Mouse (Mus musculus): ENCODE measurements around the gene Pml. TPM values are rescaled to one million over a fixed set of nuclear protein-coding genes. Genes with fewer than 3 reads are reported as not detected.

Pml gene
- polyA plus RNA-seq, 1 experiment from 2014 or later: 6.4 TPM

- DNase-seq (ENCODE audit: low spot score): no peak
- Histone ChIP-seq H3K27me3 (replicated peaks; ENCODE audit: insufficient read depth, low read length) (no peaks in the 10 kb centered on the region), H3K4me3 (ENCODE audit: low read depth, low read length) (no peak overlapping the region), H3K4me2 (replicated peaks; ENCODE audit: low read depth, low read length) (no peak overlapping the region), H3K9me3 (ENCODE audit: low read length) (no peaks in the 10 kb centered on the region), H3K36me3 (ENCODE audit: insufficient read depth, low read length) (peaks cover 10% of the 10 kb centered on the region; the same call in 1 of the 2 replicates), H3K9ac (replicated peaks; ENCODE audit: low read depth) (no peak overlapping the region), H3K4me1 (ENCODE audit: insufficient read depth, low read depth, low read length) (peaks cover 10% of the 10 kb centered on the region; the same call in 1 of the 2 replicates), H3K27ac (ENCODE audit: low read length) (no peak overlapping the region)
- no peak for TF ChIP-seq EP300 (IDR thresholded peaks at IDR 0.05)
- TF ChIP-seq CTCF (IDR thresholded peaks at IDR 0.05): no peak
- WGBS: 90% methylated on average over 3 of the region's 3 CpGs
- no peak for ATAC-seq
Measured at GRCm38 (mm10) chr9:58218539-58218938, 31.0 kb downstream of the Pml start.

GRCm38 (mm10) chr9:58216402-58216801, 33.2 kb downstream of the Pml start:
- WGBS: 57% methylated on average over 6 of the region's 6 CpGs
- ATAC-seq: no peak
- TF ChIP-seq EP300 (IDR thresholded peaks at IDR 0.05) (no peak), CTCF (IDR thresholded peaks at IDR 0.05) (peak; percentile 69)

GRCm38 (mm10) chr9:58214519-58215180, 34.9 kb downstream of the Pml start:
- H3K9ac ChIP-seq (replicated peaks; ENCODE audit: low read depth): no peak overlapping the region
- peak; percentile 43 for ATAC-seq
- H3K4me2 ChIP-seq (replicated peaks; ENCODE audit: low read depth, low read length): no peak overlapping the region
- no peaks in the 10 kb centered on the region for H3K27me3 ChIP-seq (replicated peaks; ENCODE audit: insufficient read depth, low read length)
- DNase-seq (ENCODE audit: low spot score): peak; percentile 63
- TF ChIP-seq EP300 (IDR thresholded peaks at IDR 0.05) (peak; percentile 61; the same call in 1 of the 2 replicates), CTCF (IDR thresholded peaks at IDR 0.05) (no peak)
- no peaks in the 10 kb centered on the region for H3K9me3 ChIP-seq (ENCODE audit: low read length)
- WGBS: 38% methylated on average over 8 of the region's 8 CpGs
- peaks cover 10% of the 10 kb centered on the region; the same call in 1 of the 2 replicates for H3K4me1 ChIP-seq (ENCODE audit: insufficient read depth, low read depth, low read length)
- no peak overlapping the region for H3K27ac ChIP-seq (ENCODE audit: low read length)
- no peak overlapping the region for H3K4me3 ChIP-seq (ENCODE audit: low read depth, low read length)
- H3K36me3 ChIP-seq (ENCODE audit: insufficient read depth, low read length): no peaks in the 10 kb centered on the region

More at GRCm38 (mm10) chr9:58216402-58216801, 33.2 kb downstream of the Pml start:
- no peak overlapping the region for H3K9ac ChIP-seq (replicated peaks; ENCODE audit: low read depth)
- H3K27ac ChIP-seq (ENCODE audit: low read length): no peak overlapping the region
- H3K4me2 ChIP-seq (replicated peaks; ENCODE audit: low read depth, low read length): no peak overlapping the region
- no peaks in the 10 kb centered on the region for H3K9me3 ChIP-seq (ENCODE audit: low read length)
- H3K4me3 ChIP-seq (ENCODE audit: low read depth, low read length): no peak overlapping the region
- H3K36me3 ChIP-seq (ENCODE audit: insufficient read depth, low read length): peaks cover 2% of the 10 kb centered on the region; the same call in 1 of the 2 replicates
- peaks cover 10% of the 10 kb centered on the region; the same call in 1 of the 2 replicates for H3K4me1 ChIP-seq (ENCODE audit: insufficient read depth, low read depth, low read length)
- H3K27me3 ChIP-seq (replicated peaks; ENCODE audit: insufficient read depth, low read length): no peaks in the 10 kb centered on the region
- no peak for DNase-seq (ENCODE audit: low spot score)

GRCm38 (mm10) chr9:58213865-58214264, 35.7 kb downstream of the Pml start:
- Histone ChIP-seq H3K9ac (replicated peaks; ENCODE audit: low read depth) (no peak overlapping the region), H3K36me3 (ENCODE audit: insufficient read depth, low read length) (no peaks in the 10 kb centered on the region), H3K9me3 (ENCODE audit: low read length) (no peaks in the 10 kb centered on the region), H3K4me3 (ENCODE audit: low read depth, low read length) (no peak overlapping the region), H3K4me2 (replicated peaks; ENCODE audit: low read depth, low read length) (no peak overlapping the region), H3K27me3 (replicated peaks; ENCODE audit: insufficient read depth, low read length) (no peaks in the 10 kb centered on the region), H3K4me1 (ENCODE audit: insufficient read depth, low read depth, low read length) (peaks cover 10% of the 10 kb centered on the region; the same call in 1 of the 2 replicates), H3K27ac (ENCODE audit: low read length) (no peak overlapping the region)
- WGBS: 13% methylated on average over 5 of the region's 5 CpGs
- ATAC-seq (peak; percentile 32), DNase-seq (ENCODE audit: low spot score) (no peak)
- TF ChIP-seq EP300 (IDR thresholded peaks at IDR 0.05) (no peak), CTCF (IDR thresholded peaks at IDR 0.05) (no peak)

GRCm38 (mm10) chr9:58213377-58213776, 36.2 kb downstream of the Pml start:
- H3K4me2 ChIP-seq (replicated peaks; ENCODE audit: low read depth, low read length): no peak overlapping the region
- ATAC-seq (no peak), DNase-seq (ENCODE audit: low spot score) (no peak)
- peaks cover 10% of the 10 kb centered on the region; the same call in 1 of the 2 replicates for H3K4me1 ChIP-seq (ENCODE audit: insufficient read depth, low read depth, low read length)
- TF ChIP-seq CTCF (IDR thresholded peaks at IDR 0.05): no peak
- TF ChIP-seq EP300 (IDR thresholded peaks at IDR 0.05): no peak
- H3K9me3 ChIP-seq (ENCODE audit: low read length): no peaks in the 10 kb centered on the region
- WGBS: 61% methylated on average over 5 of the region's 5 CpGs
- H3K27ac ChIP-seq (ENCODE audit: low read length): no peak overlapping the region
- H3K9ac ChIP-seq (replicated peaks; ENCODE audit: low read depth): no peak overlapping the region
- no peaks in the 10 kb centered on the region for H3K27me3 ChIP-seq (replicated peaks; ENCODE audit: insufficient read depth, low read length)
- H3K4me3 ChIP-seq (ENCODE audit: low read depth, low read length): no peak overlapping the region
- no peaks in the 10 kb centered on the region for H3K36me3 ChIP-seq (ENCODE audit: insufficient read depth, low read length)

- H3K9me3 ChIP-seq (ENCODE audit: low read length): no peaks in the 10 kb centered on the region
- no peaks in the 10 kb centered on the region for H3K27me3 ChIP-seq (replicated peaks; ENCODE audit: insufficient read depth, low read length)
- no peak overlapping the region for H3K27ac ChIP-seq (ENCODE audit: low read length)
- H3K4me2 ChIP-seq (replicated peaks; ENCODE audit: low read depth, low read length): no peak overlapping the region
- no peak overlapping the region for H3K4me3 ChIP-seq (ENCODE audit: low read depth, low read length)
- H3K36me3 ChIP-seq (ENCODE audit: insufficient read depth, low read length): no peaks in the 10 kb centered on the region
- ATAC-seq (no peak), DNase-seq (ENCODE audit: low spot score) (no peak)
- H3K4me1 ChIP-seq (ENCODE audit: insufficient read depth, low read depth, low read length): peaks cover 10% of the 10 kb centered on the region; the same call in 1 of the 2 replicates
- no peak overlapping the region for H3K9ac ChIP-seq (replicated peaks; ENCODE audit: low read depth)
- TF ChIP-seq CTCF (IDR thresholded peaks at IDR 0.05) (no peak), EP300 (IDR thresholded peaks at IDR 0.05) (no peak)
- 48% methylated on average over 2 of the region's 2 CpGs for WGBS
Measured at GRCm38 (mm10) chr9:58210304-58210627, 39.3 kb downstream of the Pml start.
